Mouse (Mus musculus): ENCODE measurements around the gene Midn.

- no peak for TF ChIP-seq POLR2A (IDR thresholded peaks at IDR 0.05; ENCODE audit: insufficient read depth, low read length)
- no peak for TF ChIP-seq CTCF (IDR thresholded peaks at IDR 0.05; ENCODE audit: low read depth, low read length)
These were observed 21.0 kb downstream of the Midn start for GRCm38 (mm10) chr10:80169070-80169469.
